Mouse (Mus musculus) stomach, postnatal 0 days (tissue): ENCODE results near the gene Eif2ak2.

Experiments used
- CTCF ChIP-seq: IDR thresholded peaks from 2 replicates; pipeline ENCODE4 v1.5.1; 2016; ENCODE audit warnings: antibody characterized with exemption, low read depth, mild to moderate bottlenecking, moderate library complexity
- EP300 ChIP-seq: optimal IDR thresholded peaks from 2 replicates; pipeline ENCODE3; 2016; ENCODE audit warnings: antibody characterized with exemption

DNA sequence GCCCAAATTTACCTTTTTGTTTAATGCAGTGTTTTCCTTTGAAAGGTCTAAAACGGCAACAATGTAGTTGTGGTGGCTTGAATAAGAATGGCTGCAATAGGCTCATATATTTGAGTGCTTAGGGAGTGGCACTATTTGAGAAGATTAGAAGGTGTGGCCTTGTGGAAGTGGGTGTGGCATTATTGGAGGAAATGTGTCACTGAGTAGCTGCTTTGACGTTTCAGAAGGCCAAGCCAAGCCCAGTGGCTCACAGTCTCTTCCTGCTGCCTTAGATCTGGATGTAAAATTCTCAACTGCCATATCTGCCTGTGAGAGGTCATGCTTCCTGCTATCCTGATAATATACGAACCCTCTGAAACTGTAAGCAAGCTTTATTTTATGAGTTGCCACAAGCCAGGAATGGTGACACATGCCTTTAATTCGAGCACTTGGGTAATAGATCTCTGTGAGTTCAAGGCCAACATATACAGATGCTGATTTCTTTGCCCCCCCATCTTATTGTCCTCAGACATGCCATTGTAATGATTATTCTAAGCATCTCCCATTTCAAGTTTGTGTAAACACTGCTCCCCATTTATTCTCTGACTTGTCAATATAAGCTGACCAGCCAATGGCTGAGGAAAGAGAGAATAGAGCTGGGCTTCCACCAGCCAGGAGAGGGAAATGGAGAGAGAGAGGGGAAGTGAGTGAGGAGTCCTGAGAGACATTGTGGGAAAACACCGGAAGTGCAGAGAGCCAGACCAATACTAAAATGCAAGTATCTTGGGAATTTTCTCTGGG, 3.1 kb upstream of the Eif2ak2 start:
- TF ChIP-seq EP300 (no peak), CTCF (no peak)
